7 mouse cellular contexts compared by ENCODE assay signal in the genomic region with DNA sequence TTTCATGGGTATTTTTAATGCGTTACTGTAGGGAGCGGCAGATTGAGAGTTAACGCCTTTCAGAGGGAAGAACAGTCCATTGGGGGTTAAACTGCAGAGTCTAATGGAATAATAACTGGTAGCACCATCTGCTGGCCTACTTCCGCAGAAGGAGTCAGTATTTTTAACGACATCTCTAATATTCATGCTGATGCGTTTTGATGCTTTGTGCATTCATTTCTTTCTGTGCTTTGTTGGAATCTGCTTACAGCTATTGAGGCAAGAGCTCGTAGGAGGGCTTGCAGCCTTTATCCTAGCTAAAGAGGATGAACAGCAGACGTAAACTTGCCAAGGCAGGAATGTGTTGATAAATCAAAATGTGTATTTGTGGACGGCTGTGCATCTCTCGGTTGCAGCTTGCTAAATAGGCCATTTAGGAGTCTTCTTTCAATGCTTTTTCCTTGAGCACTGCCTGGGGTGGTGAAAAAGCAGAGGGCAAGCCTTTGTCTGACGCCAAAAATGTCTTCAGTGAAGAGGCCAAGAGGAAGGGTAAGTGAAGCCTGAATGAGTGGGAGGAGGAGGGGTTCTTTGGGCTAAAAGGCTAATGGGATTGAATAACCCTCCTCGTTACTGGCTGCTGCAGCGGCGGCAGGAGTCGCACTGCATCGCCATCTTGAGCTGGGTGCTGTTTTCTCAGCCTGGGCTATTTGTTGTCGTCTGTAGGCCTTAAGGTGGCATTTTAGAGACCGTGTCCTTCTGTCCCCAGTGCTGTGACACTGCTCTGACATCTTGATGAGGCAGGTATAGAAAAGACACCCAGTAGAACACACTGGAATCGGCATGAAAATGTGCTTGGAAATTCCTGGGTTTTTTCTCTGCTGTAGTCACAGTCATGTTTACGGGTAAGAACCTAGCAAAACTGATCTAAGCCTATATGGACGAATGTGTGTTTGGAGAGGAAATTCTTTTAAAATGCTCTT.
DNase-seq lines count a peak whose midpoint lies in the region; ATAC-seq lines count a peak whose summit lies in the region.

No protein-coding gene starts in this region.

- peak; percentile 90 for ATAC-seq in inflammation-experienced regulatory T-cells, adult 6 months
- ATAC-seq in megakaryocyte-erythroid progenitor cell, adult 5-6 weeks (replicated peaks; ENCODE audit: low FRiP score, low TSS enrichment, poor library complexity, severe bottlenecking) = peak; percentile 91

- intact Hi-C loops in gastrocnemius, postnatal 14 days (cut with DNase I; ENCODE audit: low total_unique reads) = loop anchor here (10.0 kb wide), 1 partner anchor 130 kb away; the partner anchor contains the start of gene Chd9
- intact Hi-C loops in left cerebral cortex, postnatal 10 days (cut with DNase I) = loop anchor here (5.0 kb wide), 1 partner anchor 48 kb away; no protein-coding TSS in a partner anchor

- DNase-seq in adrenal gland, adult 18-20 months (ENCODE audit: low spot score in 2 of 2) = peak; percentile 49 to 64
- peak; percentile 94 for DNase-seq in embryo, embryonic 10.5 days (ENCODE audit: low spot score)
- DNase-seq in gastrocnemius, postnatal 14 days = peak; percentile 60
- DNase-seq in left cerebral cortex, postnatal 10 days (ENCODE audit: extremely low spot score in 1 of 2, low spot score in 2 of 2) = peak; percentile 73 to 79
- peak; percentile 64 to 69 for DNase-seq in right cerebral cortex, postnatal 36 days (ENCODE audit: low spot score in 2 of 2)

Comparison
In these comparisons a context has a peak if more than half of its experiments do, and no peak if none do; other contexts are left out.
1. Peak in every context shown above with its lines: DNase-seq and ATAC-seq.